Mouse (Mus musculus) left cerebral cortex, postnatal 10 days (tissue): ENCODE data around the gene 4930544D05Rik. TPM values are rescaled to one million over a fixed set of nuclear protein-coding genes. Genes with fewer than 3 reads are reported as not detected.

ENCODE experiments used
- DNase-seq, 2 experiments: peaks; one replicate each; pipeline ENCODE4 v3.0.0; 2021 to 2022; ENCODE audit warnings: low spot score in 2 of 2, mixed read lengths in 1 of 2; ENCODE audit errors: extremely low spot score in 1 of 2
- intact Hi-C: fragments of 180-260 bp; cut with DNase I; formaldehyde crosslinking; loops from one replicate; pipeline ENCODE4 v1.15.1; 2025
- total RNA-seq, 2 experiments: library from RNA; stranded (reverse); gene quantifications; 2 replicates each; pipeline ENCODE4 v1.2.3; 2021

Gene 4930544D05Rik
- total RNA-seq, 2 experiments from 2014 or later = 0.45 to 1.1 TPM

- no peak for DNase-seq
- intact Hi-C loops = loop anchor here (5.0 kb wide), 1 partner anchor 33 kb away; the partner anchor contains the start of gene Mink1
These were observed 20.0 kb upstream of the 4930544D05Rik start for GRCm38 (mm10) chr11:70595638-70596037.

GRCm38 (mm10) chr11:70596094-70596493 is 19.6 kb upstream of the 4930544D05Rik start:
- DNase-seq = no peak
- intact Hi-C loops = loop anchor here (5.0 kb wide), 1 partner anchor 34 kb away; the partner anchor contains the start of gene Mink1

- intact Hi-C loops = loop anchor here (5.0 kb wide), 1 partner anchor 35 kb away; the partner anchor contains the start of gene Mink1
- DNase-seq = no peak
These were observed 18.3 kb upstream of the 4930544D05Rik start for GRCm38 (mm10) chr11:70597301-70597700.

- intact Hi-C loops = loop anchor here (5.0 kb wide), 1 partner anchor 36 kb away; the partner anchor contains the start of gene Mink1
- no peak for DNase-seq
These were observed 17.1 kb upstream of the 4930544D05Rik start for GRCm38 (mm10) chr11:70598451-70598953.

GRCm38 (mm10) chr11:70605024-70605566 is 10.6 kb upstream of the 4930544D05Rik start:
- intact Hi-C loops = loop anchor here (5.0 kb wide), 2 partner anchors 63 to 88 kb away; partner anchors contain the start of genes Gltpd2 and Pld2
- DNase-seq = peak; percentile 46 to 76

GRCm38 (mm10) chr11:70606717-70607116 is 8.9 kb upstream of the 4930544D05Rik start:
- intact Hi-C loops = loop anchor here (5.0 kb wide), 2 partner anchors 64 to 89 kb away; partner anchors contain the start of genes Gltpd2 and Pld2
- no peak for DNase-seq

- no peak for DNase-seq
- intact Hi-C loops = loop anchor here (5.0 kb wide), 2 partner anchors 65 to 90 kb away; partner anchors contain the start of genes Gltpd2 and Pld2
These were observed 8.0 kb upstream of the 4930544D05Rik start for GRCm38 (mm10) chr11:70607611-70608010.

GRCm38 (mm10) chr11:70608381-70609066 is 7.1 kb upstream of the 4930544D05Rik start:
- intact Hi-C loops = loop anchor here (5.0 kb wide), 2 partner anchors 66 to 91 kb away; partner anchors contain the start of genes Gltpd2 and Pld2
- no peak for DNase-seq

- intact Hi-C loops = loop anchor here (10.0 kb wide), 1 partner anchor 166 kb away; no protein-coding TSS in a partner anchor
- no peak for DNase-seq
These were observed 4.9 kb upstream of the 4930544D05Rik start for GRCm38 (mm10) chr11:70610752-70611151.

- intact Hi-C loops = loop anchor here (10.0 kb wide), 1 partner anchor 168 kb away; no protein-coding TSS in a partner anchor
- no peak for DNase-seq
These were observed 3.1 kb upstream of the 4930544D05Rik start for GRCm38 (mm10) chr11:70612505-70612904.

GRCm38 (mm10) chr11:70615074-70615473 is 574 bp upstream of the 4930544D05Rik start:
- intact Hi-C loops = loop anchor here (10.0 kb wide), 1 partner anchor 170 kb away; no protein-coding TSS in a partner anchor
- peak in 1 of 2 experiments; percentile 75 for DNase-seq

- intact Hi-C loops = loop anchor here (10.0 kb wide), 1 partner anchor 174 kb away; no protein-coding TSS in a partner anchor
These were observed 3.5 kb downstream of the 4930544D05Rik start, which contains the start of gene Chrne for GRCm38 (mm10) chr11:70619101-70619500. TSS of gene Chrne (minus strand) at chr11:70619216.

GRCm38 (mm10) chr11:70621972-70622814 is 6.5 kb downstream of the 4930544D05Rik start:
- DNase-seq = no peak
- intact Hi-C loops = loop anchor here (5.0 kb wide), 1 partner anchor 105 kb away; the partner anchor contains the start of gene Gltpd2

More at GRCm38 (mm10) chr11:70619101-70619500, 3.5 kb downstream of the 4930544D05Rik start, which contains the start of gene Chrne:
- no peak for DNase-seq

- intact Hi-C loops = loop anchor here (5.0 kb wide), 1 partner anchor 106 kb away; the partner anchor contains the start of gene Gltpd2
- DNase-seq = no peak
These were observed 7.5 kb downstream of the 4930544D05Rik start for GRCm38 (mm10) chr11:70623053-70623742.

GRCm38 (mm10) chr11:70625473-70625872 is 9.8 kb downstream of the 4930544D05Rik start:
- intact Hi-C loops = no loop called here
- no peak for DNase-seq

- DNase-seq = no peak
- intact Hi-C loops = no loop called here
These were observed 11.2 kb downstream of the 4930544D05Rik start for GRCm38 (mm10) chr11:70626877-70627276.

- no peak for DNase-seq
- intact Hi-C loops = no loop called here
These were observed 12.8 kb downstream of the 4930544D05Rik start for GRCm38 (mm10) chr11:70628431-70628830.

GRCm38 (mm10) chr11:70629557-70629956 is 13.9 kb downstream of the 4930544D05Rik start:
- intact Hi-C loops = no loop called here

More at GRCm38 (mm10) chr11:70629557-70629956, 13.9 kb downstream of the 4930544D05Rik start:
- no peak for DNase-seq
